Mouse (Mus musculus) left cerebral cortex, postnatal 25 days (tissue): Measurements from ENCODE around the gene Dohh. TPM values are rescaled to one million over a fixed set of nuclear protein-coding genes. Genes with fewer than 3 reads are reported as not detected.
A peak's percentile ranks its signal among the peaks of the same experiment; 100 is the strongest.

Experiments used
- DNase-seq, 2 experiments: peaks; one replicate each; pipeline ENCODE4 v3.0.0; 2022; ENCODE audit warnings: low spot score in 2 of 2, mixed read lengths in 1 of 2
- intact Hi-C: fragments of 180-260 bp; cut with DNase I; formaldehyde crosslinking; loops from one replicate; pipeline ENCODE4 v1.15.1; 2025
- total RNA-seq, 2 experiments: library from RNA; stranded (reverse); gene quantifications; 2 replicates each; pipeline ENCODE4 v1.2.3; 2021

Gene Dohh
- total RNA-seq, 2 experiments from 2014 or later: 83.7 to 87.7 TPM

GRCm38 (mm10) chr10:81424246-81425051, 40.2 kb downstream of the Dohh start:
- intact Hi-C loops: no loop called here

GRCm38 (mm10) chr10:81425236-81425850, 41.1 kb downstream of the Dohh start:
- DNase-seq: peak in 1 of 2 experiments; percentile 35
- intact Hi-C loops: no loop called here

More at GRCm38 (mm10) chr10:81424246-81425051, 40.2 kb downstream of the Dohh start:
- peak in 1 of 2 experiments; percentile 20 for DNase-seq

- intact Hi-C loops: loop anchor here (1.0 kb wide), 1 partner anchor 9 kb away; no protein-coding TSS in a partner anchor
- peak in 1 of 2 experiments; percentile 13 for DNase-seq
Measured at GRCm38 (mm10) chr10:81426081-81426671, 41.9 kb downstream of the Dohh start.

- intact Hi-C loops: loop anchor here (1.0 kb wide), 1 partner anchor 10 kb away; no protein-coding TSS in a partner anchor
- peak in 1 of 2 experiments; percentile 52 for DNase-seq
Measured at GRCm38 (mm10) chr10:81426897-81427296, 42.7 kb downstream of the Dohh start.

GRCm38 (mm10) chr10:81427327-81427726, 43.1 kb downstream of the Dohh start:
- DNase-seq: no peak
- intact Hi-C loops: no loop called here

- DNase-seq: no peak
- intact Hi-C loops: no loop called here
Measured at GRCm38 (mm10) chr10:81427804-81428506, 43.7 kb downstream of the Dohh start.

GRCm38 (mm10) chr10:81428507-81428870, 44.3 kb downstream of the Dohh start:
- intact Hi-C loops: no loop called here

GRCm38 (mm10) chr10:81429092-81429491, 44.9 kb downstream of the Dohh start:
- intact Hi-C loops: no loop called here
- no peak for DNase-seq

More at GRCm38 (mm10) chr10:81428507-81428870, 44.3 kb downstream of the Dohh start:
- DNase-seq: no peak

- DNase-seq: peak in 1 of 2 experiments; percentile 79
- intact Hi-C loops: loop anchor here (2.0 kb wide), 1 partner anchor 21 kb away; no protein-coding TSS in a partner anchor
Measured at GRCm38 (mm10) chr10:81429605-81430061, 45.4 kb downstream of the Dohh start.

GRCm38 (mm10) chr10:81430141-81430830, 46.1 kb downstream of the Dohh start:
- peak; percentile 82 to 84 for DNase-seq
- intact Hi-C loops: loop anchor here (2.0 kb wide), 1 partner anchor 21 kb away; no protein-coding TSS in a partner anchor

- intact Hi-C loops: loop anchor here (2.0 kb wide), 1 partner anchor 22 kb away; no protein-coding TSS in a partner anchor
- peak; percentile 69 to 77 for DNase-seq
Measured at GRCm38 (mm10) chr10:81430831-81431525, 46.8 kb downstream of the Dohh start.

- no peak for DNase-seq
- intact Hi-C loops: loop anchor here (2.0 kb wide), 1 partner anchor 23 kb away; no protein-coding TSS in a partner anchor
Measured at GRCm38 (mm10) chr10:81431526-81432168, 47.4 kb downstream of the Dohh start.

GRCm38 (mm10) chr10:81432169-81432867, 48.1 kb downstream of the Dohh start:
- no peak for DNase-seq
- intact Hi-C loops: no loop called here

GRCm38 (mm10) chr10:81432868-81433262, 48.6 kb downstream of the Dohh start:
- DNase-seq: peak; percentile 93 to 99
- intact Hi-C loops: no loop called here

- intact Hi-C loops: no loop called here
- no peak for DNase-seq
Measured at GRCm38 (mm10) chr10:81433541-81434289, 49.5 kb downstream of the Dohh start.
